Mouse (Mus musculus): ENCODE measurements at regions not wholly inside any gene's neighbourhood (a gene's known extent, or its start where the extent isn't known, plus 50 kb on each side); places are given as distances from the start of the nearest gene placed in this dataset.

DNA sequence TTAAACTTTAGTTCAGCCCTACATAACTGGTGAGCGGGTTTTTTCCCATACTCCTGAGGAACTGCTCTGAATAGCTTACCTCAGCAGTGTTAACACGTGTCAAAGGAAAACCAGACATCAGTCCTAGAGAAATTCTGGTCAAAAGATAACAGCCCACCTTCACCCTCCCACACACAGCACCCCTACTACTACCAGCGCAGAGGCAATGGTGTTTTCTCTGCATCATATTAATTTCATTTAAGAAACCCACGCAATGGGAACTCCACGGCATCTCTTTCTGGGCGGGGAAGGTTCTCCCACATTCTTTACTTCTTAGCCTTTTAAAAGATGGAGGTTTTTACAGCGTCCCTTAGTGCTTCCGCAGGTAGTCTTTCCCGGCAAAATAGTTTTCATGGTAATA lies 172.7 kb upstream of the Arid2 start:
- Histone ChIP-seq H3K4me1 (ENCODE audit: control insufficient read depth, insufficient read depth, low read length) (no peaks in the 10 kb centered on the region; the same call in 1 of the 2 replicates), H3K27ac (ENCODE audit: insufficient read depth, low read length) (no peak overlapping the region), H3K4me3 (ENCODE audit: insufficient read depth, low read length) (no peak overlapping the region)
- TF ChIP-seq POLR2A (IDR thresholded peaks at IDR 0.05; ENCODE audit: low read depth, low read length) (no peak), CTCF (IDR thresholded peaks at IDR 0.05; ENCODE audit: borderline replicate concordance, insufficient read depth, low read length) (no peak)

DNA sequence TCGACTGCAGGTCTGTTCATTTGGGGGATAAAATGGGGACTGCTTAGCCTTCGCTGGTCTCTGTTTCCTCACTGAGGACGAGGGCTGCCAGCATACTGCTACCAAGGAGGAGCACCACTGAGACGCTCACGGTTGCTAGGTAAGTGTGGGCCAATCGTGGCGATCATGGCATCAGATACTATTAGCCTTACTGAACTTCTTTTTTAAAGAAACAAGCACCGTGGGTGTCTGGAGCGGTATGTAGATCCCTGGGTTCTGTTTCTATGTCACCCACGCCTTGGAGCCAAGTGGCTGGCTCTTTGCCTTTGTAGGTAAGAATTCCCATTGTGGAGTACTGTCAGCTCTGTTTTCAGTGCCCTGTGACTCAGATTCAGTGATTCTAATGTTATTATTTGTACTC lies 172.1 kb upstream of the Arid2 start:
- H3K27ac ChIP-seq (ENCODE audit: insufficient read depth, low read length): no peak overlapping the region
- no peaks in the 10 kb centered on the region; the same call in 1 of the 2 replicates for H3K4me1 ChIP-seq (ENCODE audit: control insufficient read depth, insufficient read depth, low read length)
- TF ChIP-seq POLR2A (IDR thresholded peaks at IDR 0.05; ENCODE audit: low read depth, low read length) (no peak), CTCF (IDR thresholded peaks at IDR 0.05; ENCODE audit: borderline replicate concordance, insufficient read depth, low read length) (no peak)
- H3K4me3 ChIP-seq (ENCODE audit: insufficient read depth, low read length): no peak overlapping the region

GRCm38 (mm10) chr15:96119240-96119639 lies 168.1 kb upstream of the Arid2 start:
- TF ChIP-seq CTCF (IDR thresholded peaks at IDR 0.05; ENCODE audit: borderline replicate concordance, insufficient read depth, low read length) (no peak), POLR2A (IDR thresholded peaks at IDR 0.05; ENCODE audit: low read depth, low read length) (no peak)
- Histone ChIP-seq H3K4me3 (ENCODE audit: insufficient read depth, low read length) (no peak overlapping the region), H3K4me1 (ENCODE audit: control insufficient read depth, insufficient read depth, low read length) (no peaks in the 10 kb centered on the region), H3K27ac (ENCODE audit: insufficient read depth, low read length) (no peak overlapping the region)

DNA sequence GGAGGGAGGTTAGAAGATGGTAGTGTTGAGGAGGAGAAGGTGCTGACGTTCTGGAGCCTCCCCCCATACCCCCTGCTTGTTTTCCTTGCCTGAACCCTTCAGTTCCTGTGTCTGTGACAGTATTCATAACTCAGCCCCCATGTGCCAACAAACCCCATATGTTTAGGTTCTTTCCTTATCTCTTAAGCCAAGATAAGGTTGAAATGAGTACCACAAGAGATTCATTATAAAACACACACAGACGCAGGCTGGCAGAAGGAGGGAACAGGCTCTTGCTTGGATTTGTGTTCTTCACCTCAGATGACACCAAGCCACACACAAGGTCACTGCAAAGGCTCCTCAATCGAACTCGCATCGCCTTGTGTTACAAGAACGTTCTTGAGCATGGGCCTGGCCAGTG lies 162.9 kb upstream of the Arid2 start:
- no peak for TF ChIP-seq CTCF (IDR thresholded peaks at IDR 0.05; ENCODE audit: borderline replicate concordance, insufficient read depth, low read length)
- no peak overlapping the region for H3K27ac ChIP-seq (ENCODE audit: insufficient read depth, low read length)
- no peak overlapping the region for H3K4me3 ChIP-seq (ENCODE audit: insufficient read depth, low read length)
- H3K4me1 ChIP-seq (ENCODE audit: control insufficient read depth, insufficient read depth, low read length): no peaks in the 10 kb centered on the region

- no peaks in the 10 kb centered on the region for H3K4me1 ChIP-seq (ENCODE audit: control insufficient read depth, insufficient read depth, low read length)
- no peak for TF ChIP-seq CTCF (IDR thresholded peaks at IDR 0.05; ENCODE audit: borderline replicate concordance, insufficient read depth, low read length)
- TF ChIP-seq POLR2A (IDR thresholded peaks at IDR 0.05; ENCODE audit: low read depth, low read length): no peak
- H3K4me3 ChIP-seq (ENCODE audit: insufficient read depth, low read length): no peak overlapping the region
- no peak overlapping the region for H3K27ac ChIP-seq (ENCODE audit: insufficient read depth, low read length)
Observed at GRCm38 (mm10) chr15:96129699-96130098, 157.6 kb upstream of the Arid2 start.

GRCm38 (mm10) chr15:96130531-96130930 lies 156.8 kb upstream of the Arid2 start:
- Histone ChIP-seq H3K4me1 (ENCODE audit: control insufficient read depth, insufficient read depth, low read length) (no peaks in the 10 kb centered on the region), H3K4me3 (ENCODE audit: insufficient read depth, low read length) (no peak overlapping the region), H3K27ac (ENCODE audit: insufficient read depth, low read length) (no peak overlapping the region)
- TF ChIP-seq POLR2A (IDR thresholded peaks at IDR 0.05; ENCODE audit: low read depth, low read length): no peak
- TF ChIP-seq CTCF (IDR thresholded peaks at IDR 0.05; ENCODE audit: borderline replicate concordance, insufficient read depth, low read length): no peak

- no peak overlapping the region for H3K27ac ChIP-seq (ENCODE audit: insufficient read depth, low read length)
- no peaks in the 10 kb centered on the region for H3K4me1 ChIP-seq (ENCODE audit: control insufficient read depth, insufficient read depth, low read length)
- TF ChIP-seq CTCF (IDR thresholded peaks at IDR 0.05; ENCODE audit: borderline replicate concordance, insufficient read depth, low read length): no peak
- no peak for TF ChIP-seq POLR2A (IDR thresholded peaks at IDR 0.05; ENCODE audit: low read depth, low read length)
- H3K4me3 ChIP-seq (ENCODE audit: insufficient read depth, low read length): no peak overlapping the region
Observed at GRCm38 (mm10) chr15:96131582-96132091, 155.7 kb upstream of the Arid2 start.

GRCm38 (mm10) chr15:96132636-96133035 lies 154.7 kb upstream of the Arid2 start:
- TF ChIP-seq CTCF (IDR thresholded peaks at IDR 0.05; ENCODE audit: borderline replicate concordance, insufficient read depth, low read length) (no peak), POLR2A (IDR thresholded peaks at IDR 0.05; ENCODE audit: low read depth, low read length) (no peak)
- no peak overlapping the region for H3K27ac ChIP-seq (ENCODE audit: insufficient read depth, low read length)
- no peak overlapping the region for H3K4me3 ChIP-seq (ENCODE audit: insufficient read depth, low read length)

GRCm38 (mm10) chr15:96135250-96135731 lies 152.0 kb upstream of the Arid2 start:
- no peak for TF ChIP-seq CTCF (IDR thresholded peaks at IDR 0.05; ENCODE audit: borderline replicate concordance, insufficient read depth, low read length)
- no peak overlapping the region for H3K27ac ChIP-seq (ENCODE audit: insufficient read depth, low read length)
- no peaks in the 10 kb centered on the region for H3K4me1 ChIP-seq (ENCODE audit: control insufficient read depth, insufficient read depth, low read length)
- no peak overlapping the region for H3K4me3 ChIP-seq (ENCODE audit: insufficient read depth, low read length)

More at GRCm38 (mm10) chr15:96132636-96133035, 154.7 kb upstream of the Arid2 start:
- H3K4me1 ChIP-seq (ENCODE audit: control insufficient read depth, insufficient read depth, low read length): no peaks in the 10 kb centered on the region

- H3K4me3 ChIP-seq (ENCODE audit: insufficient read depth, low read length): no peak overlapping the region
- H3K4me1 ChIP-seq (ENCODE audit: control insufficient read depth, insufficient read depth, low read length): no peaks in the 10 kb centered on the region
- no peak overlapping the region for H3K27ac ChIP-seq (ENCODE audit: insufficient read depth, low read length)
- TF ChIP-seq CTCF (IDR thresholded peaks at IDR 0.05; ENCODE audit: borderline replicate concordance, insufficient read depth, low read length) (no peak), POLR2A (IDR thresholded peaks at IDR 0.05; ENCODE audit: low read depth, low read length) (no peak)
Observed at GRCm38 (mm10) chr15:96135816-96136215, 151.5 kb upstream of the Arid2 start.

DNA sequence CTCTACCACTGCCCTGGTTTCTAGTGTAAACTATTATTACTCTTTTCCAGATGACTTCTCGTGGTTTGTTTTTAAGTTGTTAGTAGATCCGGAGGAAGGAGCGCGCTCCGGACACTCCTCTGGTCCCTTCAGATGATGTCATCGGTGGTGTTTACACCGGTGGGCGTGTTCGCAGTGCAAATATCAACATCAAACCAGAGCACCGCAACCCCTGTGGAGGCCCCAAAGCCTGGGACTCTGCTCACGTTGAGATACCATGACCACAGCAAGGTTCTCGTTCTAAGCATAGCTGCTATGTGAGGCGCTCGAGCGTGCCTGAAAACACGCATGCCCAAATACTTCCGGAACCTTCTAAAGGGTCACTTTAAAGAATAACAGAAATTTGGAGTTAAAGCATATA lies 149.8 kb upstream of the Arid2 start:
- Histone ChIP-seq H3K4me3 (ENCODE audit: insufficient read depth, low read length) (no peak overlapping the region), H3K27ac (ENCODE audit: insufficient read depth, low read length) (no peak overlapping the region), H3K4me1 (ENCODE audit: control insufficient read depth, insufficient read depth, low read length) (no peaks in the 10 kb centered on the region)
- TF ChIP-seq CTCF (IDR thresholded peaks at IDR 0.05; ENCODE audit: borderline replicate concordance, insufficient read depth, low read length) (no peak), POLR2A (IDR thresholded peaks at IDR 0.05; ENCODE audit: low read depth, low read length) (no peak)

Data from embryonic fibroblast, embryonic 13.5 days (primary cell).